Mouse (Mus musculus): ENCODE results near the gene Iqcd. TPM values are rescaled to one million over a fixed set of nuclear protein-coding genes. Genes with fewer than 3 reads are reported as not detected.
A peak's percentile ranks its signal among the peaks of the same experiment; 100 is the strongest.

Iqcd gene
- total RNA-seq, 2 experiments from 2014 or later, result 0.91 to 1.2 TPM

DNA sequence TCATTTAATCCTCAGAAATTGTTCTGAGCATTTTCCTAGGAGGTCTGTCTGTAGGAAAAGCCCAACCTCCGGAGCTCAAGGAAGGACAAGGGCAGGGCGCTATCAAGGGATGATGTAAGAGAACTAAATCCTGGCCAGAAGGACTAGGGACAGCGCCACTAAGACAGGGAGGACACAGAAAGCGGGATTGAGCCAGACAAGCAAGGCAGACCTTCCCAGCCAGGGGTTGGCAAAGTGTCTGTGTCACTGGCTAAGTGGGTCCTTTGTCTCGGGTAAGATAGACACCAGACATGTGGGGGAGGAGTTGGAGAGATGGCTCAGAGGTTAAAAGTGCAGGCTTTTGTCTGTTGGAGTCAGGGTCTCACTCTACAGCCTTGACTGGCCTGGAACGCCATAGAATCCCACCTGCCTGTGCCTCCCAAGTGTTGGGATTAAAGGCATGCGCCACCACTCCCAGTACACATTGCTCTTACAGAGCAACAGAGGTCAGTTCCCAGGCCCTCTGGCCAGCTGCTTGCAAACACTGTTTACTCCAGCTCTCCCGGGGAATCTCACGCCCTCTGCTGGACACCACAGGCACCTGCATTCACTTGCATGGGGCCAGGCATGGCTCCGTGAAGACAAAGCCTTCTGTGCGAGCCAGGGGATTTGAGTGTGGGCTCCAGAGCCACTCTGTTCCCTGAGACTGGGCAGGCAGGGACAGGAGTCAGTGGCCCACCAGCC, 12.3 kb downstream of the Iqcd start:
- peak in 1 of 2 experiments; percentile 47 for DNase-seq (ENCODE audit: low spot score in 2 of 2)

DNA sequence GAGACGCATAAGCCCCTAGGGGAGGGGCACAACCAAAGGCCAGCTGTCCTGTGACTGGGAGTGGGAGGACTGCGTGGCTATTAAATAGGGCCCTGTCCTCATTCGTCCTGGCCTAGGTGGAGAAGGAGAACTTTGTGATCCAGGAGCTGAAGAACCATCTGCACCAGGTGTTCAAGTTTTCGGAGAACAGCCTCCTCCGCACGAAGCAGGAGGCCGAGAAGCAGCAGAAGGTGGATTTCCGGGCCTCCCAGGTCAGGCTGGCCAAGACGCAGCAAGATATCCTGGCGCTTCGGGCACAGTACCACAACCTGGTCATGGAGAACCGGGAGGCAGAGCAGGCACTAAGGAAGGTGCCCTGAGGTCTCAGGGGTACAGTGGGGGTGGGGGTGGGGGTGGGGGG, 13.4 kb downstream of the Iqcd start:
- no peak for DNase-seq (ENCODE audit: low spot score in 2 of 2)

DNA sequence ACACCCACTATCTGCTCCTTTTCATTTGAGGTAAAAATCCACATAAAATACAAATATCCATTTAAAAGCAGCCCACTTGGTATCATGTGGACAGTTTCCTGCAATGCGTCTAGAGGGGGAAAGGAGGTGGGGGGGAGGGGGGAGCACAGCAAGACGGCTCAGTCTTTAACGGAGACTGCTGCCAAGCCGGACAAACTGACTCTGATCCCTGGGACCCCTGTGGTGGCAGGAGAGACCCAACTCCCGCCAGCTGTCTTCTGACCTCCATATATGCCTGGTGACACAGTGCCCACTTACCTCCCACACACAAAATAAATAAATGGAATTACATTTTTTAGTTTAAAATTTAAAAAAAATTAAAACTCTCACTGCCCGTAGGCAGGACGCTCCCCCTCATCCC, 14.7 kb downstream of the Iqcd start:
- DNase-seq (ENCODE audit: low spot score in 2 of 2), result no peak

DNA sequence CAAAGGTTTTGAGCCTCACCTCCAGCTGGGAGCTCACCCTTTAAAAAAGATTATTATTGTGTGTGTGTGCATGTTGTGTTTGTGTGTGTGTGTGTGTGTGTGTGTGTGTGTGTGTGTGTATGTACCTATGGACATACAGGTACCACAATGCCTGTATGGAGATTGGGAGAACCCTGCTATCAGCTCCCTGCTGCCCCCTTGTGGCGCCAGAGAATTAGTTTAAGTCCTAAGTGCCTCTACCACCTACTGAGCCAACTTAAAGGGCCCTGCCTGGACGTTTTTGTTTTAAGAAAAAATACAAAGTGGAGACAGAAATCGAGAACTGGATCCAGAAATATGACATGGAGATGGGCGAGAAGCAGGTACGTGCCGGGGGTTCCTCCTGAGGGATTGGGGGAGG, 16.0 kb downstream of the Iqcd start:
- peak; percentile 88 to 89 for DNase-seq (ENCODE audit: low spot score in 2 of 2)

DNA sequence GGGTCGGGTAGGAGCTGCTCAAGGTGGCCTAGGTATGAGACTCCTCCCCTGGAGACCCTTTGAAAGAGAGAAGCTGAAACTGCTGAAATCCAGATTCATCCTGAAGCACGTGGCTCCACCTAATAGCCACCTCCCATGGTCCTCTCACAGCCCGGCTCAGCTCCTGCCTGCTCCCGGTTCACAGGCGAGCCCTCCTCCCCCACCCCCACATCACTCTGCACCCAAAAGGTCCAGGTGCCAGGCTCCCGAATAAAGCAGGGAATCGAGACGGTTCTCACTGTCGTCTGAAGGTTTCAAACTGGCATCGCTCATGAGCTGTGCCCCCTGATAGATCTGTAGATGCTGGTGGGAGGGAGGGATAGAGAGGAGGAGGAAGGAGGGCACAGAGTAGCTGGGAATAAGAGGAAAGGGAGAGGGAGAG, 16.4 kb downstream of the Iqcd start:
- DNase-seq (ENCODE audit: low spot score in 2 of 2), result peak in 1 of 2 experiments; percentile 47

DNA sequence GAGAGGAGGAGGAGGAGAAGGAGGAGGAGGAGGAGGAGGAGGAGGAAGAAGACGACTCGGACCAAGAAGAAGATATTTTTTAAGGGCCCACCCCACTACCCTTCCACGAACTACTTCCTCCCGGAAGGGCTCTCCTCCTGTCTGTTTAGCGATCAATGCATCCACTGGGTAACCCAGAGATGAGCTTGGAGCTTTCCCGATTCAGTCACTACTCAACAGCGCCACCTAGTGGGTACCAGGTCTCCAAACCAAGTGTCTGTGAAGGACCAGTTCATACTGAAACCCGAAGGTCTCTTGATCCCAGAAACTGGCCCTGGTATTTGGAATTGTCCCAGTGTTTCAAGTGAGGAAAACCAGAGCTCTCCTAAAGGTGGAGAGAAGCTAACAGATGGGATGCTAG, 16.9 kb downstream of the Iqcd start:
- peak; percentile 95 to 96 for DNase-seq (ENCODE audit: low spot score in 2 of 2)

DNA sequence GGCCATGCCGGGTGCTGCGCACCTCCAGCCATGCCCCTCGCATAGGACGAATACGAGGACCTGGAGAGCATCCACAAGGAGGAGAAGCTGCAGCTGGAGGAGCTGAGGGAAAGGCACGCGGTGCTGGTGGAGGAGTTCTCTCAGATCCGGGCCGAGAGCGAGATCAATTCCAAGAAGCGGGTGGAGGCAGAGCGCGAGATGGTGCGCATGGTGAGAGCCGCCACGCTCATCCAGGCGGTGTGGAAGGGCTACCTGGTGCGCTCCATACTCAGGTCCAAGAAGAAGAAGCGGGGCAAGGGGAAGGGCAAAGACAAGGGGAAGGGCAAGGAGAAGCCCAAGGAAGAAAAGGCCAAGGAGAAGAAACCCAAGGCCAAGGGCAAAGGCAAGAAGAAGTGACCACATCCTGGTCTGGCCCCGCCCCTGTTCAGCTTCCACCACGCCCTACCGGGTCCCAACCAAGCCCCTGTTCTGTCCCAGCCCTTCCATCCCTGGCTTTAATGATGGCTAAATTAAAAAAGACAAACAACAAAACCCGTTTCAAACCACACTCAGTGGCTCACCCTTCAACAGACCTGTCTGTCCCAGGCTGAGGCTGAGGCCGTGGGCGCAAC, 17.9 kb downstream of the Iqcd start:
- no peak for DNase-seq (ENCODE audit: low spot score in 2 of 2)

DNA sequence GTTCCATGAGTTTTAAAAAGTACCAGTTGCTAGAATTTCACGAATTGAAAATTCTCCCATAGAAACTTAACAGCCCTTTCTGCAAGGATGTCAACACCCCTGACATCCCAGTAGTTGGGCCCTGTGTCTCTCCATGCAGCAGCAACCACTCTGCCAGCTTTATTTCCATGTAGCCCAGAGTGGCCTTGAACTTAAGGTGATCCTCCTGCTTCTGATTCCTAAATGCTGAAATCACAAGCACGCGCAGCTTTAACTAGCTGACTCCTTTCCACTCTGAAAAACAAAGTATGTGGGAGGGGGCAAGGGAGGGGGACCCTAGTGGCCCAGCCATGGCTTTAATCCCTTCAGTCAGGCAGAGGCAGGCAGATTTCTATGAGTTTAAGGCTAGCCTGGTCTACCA, 18.5 kb downstream of the Iqcd start:
- DNase-seq (ENCODE audit: low spot score in 2 of 2), result no peak

DNA sequence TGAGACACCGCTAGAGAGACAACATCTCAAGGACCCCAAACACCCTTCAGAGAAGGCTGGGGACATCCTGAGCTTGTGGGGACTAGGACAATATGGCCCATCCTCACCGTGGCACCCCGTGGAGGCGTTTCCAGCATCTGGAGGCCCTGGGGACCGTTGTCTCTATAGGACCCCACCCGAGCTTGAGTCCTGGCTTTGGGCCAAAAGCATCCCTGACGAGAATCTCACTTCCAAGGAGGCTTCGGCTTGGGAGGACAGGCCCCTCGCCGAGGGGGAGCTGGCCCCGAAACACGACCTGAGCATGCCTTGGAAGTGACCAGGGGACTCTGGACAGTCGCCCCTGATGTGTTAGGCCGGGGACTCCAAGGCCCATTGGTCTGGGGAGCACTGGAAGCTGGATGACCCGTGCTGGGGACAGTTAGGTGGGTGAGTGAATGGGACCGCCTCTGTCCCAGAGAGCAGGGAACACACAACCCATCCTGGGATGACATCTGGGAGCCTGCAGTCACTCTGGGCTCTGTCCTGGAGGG, 20.5 kb downstream of the Iqcd start:
- no peak for DNase-seq (ENCODE audit: low spot score in 2 of 2)

DNA sequence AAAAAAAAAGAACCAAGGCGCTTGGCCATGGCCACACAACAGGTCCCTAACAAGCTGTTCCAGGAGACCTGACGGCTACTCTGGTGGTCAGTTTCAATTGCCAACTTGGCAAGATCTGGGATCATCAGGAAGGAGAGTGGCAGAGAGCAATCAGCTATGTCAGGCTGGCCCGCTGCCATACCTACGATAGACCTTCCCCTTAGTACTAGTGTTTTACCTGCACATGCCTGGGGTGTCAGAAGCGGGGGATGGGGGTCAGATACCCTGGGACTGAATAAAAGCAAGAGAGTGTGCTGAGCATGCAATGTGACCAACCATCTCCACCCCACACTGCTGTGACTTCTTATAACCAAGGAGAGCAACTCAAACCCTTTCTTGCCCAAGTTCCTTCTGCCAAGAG, 22.1 kb downstream of the Iqcd start:
- DNase-seq (ENCODE audit: low spot score in 2 of 2), result no peak

DNA sequence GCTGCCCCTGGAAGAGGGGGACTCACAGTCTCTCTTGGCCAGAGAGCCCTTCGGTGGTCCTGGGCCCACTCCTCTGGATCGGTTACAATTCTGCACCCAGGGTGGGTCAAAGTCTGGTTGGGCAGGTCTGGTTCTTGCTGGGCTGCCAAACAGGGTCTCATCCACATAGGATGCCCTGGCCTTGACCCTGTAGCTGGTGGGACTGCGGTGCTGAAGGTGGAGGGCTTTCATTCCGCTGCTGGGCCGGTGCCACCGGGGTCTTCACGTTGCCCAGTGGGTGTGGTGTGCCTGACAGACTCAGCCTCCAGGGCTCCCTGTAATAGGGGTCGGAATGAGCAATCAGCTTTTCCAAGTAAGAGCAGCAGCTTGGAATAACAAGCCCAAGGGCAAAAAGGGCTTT, 22.6 kb downstream of the Iqcd start:
- DNase-seq (ENCODE audit: low spot score in 2 of 2), result peak in 1 of 2 experiments; percentile 47

DNA sequence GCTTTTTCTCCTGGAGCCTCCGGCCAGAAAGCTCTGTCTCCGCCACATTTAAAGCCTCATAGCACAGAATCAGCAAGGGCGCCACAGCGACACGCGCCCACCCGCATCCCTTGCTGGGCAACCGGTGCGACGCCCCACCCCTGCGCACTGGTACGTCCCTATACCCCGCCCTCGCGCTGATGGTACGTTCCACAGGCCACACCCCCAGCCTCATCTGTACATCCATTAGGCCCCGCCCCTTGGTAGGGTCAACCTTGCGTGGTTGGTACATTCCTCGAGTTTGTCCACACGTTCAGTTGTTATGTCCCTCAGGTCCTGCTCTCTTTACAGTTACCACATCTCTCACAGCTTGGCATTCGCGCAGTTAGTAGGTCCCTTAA, 23.6 kb downstream of the Iqcd start, which contains the start of the genes Rita1 and Ddx54:
Rita1 (minus strand) TSS at position 148 of the 380 bp plus-strand sequence.
Ddx54 (plus strand) TSS at position 298 of the 380 bp plus-strand sequence.
- peak; percentile 98 to 99 for DNase-seq (ENCODE audit: low spot score in 2 of 2)

DNA sequence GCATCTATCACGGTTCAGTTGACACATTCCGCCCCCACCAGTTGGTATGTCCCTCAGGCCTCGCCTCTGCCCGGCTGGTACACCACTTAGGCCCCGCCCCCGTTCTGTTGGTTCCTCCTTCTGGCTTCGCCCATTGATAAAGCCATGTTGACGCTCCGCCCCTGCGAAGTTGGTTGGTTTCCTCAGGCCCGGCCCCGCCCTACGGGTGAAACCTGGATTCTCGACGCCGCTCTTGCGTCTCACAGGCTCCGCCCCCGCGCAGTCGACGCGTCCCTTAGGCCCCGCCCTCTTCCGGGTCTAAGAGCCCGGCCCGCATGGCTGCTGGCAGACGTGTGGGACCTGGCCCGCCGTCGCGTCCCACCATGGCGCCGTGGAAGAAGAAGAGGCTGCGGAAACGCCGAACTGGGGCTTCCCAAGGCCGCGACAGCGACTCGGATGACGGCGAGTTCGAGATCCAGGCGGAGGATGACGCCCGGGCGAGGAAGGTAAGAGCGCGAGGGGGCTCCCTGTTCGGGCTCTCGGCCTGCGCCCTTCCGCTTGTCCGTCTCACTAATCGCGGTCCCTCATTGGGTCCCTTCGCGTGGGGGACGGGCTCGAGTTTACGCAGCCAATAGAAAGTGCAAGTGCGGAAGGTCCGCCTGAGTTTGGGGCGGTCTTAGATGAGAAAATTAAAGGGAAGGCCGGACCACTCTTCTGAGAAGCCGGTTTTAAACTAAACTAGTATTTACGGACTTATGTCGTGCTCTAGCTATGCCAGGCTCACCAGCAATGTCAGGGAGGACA, 24.2 kb downstream of the Iqcd start:
- DNase-seq (ENCODE audit: low spot score in 2 of 2), result peak; percentile 99 to 100

DNA sequence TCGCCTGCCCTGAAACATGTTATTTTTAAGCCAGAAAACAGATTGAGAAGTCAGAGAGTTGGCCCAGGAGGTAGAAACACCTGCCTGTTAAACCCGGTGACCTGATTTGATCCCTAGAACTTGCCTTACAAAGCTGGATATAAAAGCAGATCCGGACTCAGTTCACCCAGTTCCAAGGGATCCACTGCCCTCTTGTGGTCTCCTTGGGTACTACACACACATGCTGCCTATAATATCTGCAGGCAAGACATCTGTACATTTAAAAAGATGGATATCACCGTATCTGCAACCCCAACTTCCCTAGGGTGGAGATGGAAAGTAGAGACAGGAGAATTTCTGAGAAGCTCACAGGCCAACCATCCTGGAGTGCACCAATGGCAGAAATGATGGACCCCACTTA, 27.1 kb downstream of the Iqcd start:
- peak in 1 of 2 experiments; percentile 52 for DNase-seq (ENCODE audit: low spot score in 2 of 2)

DNA sequence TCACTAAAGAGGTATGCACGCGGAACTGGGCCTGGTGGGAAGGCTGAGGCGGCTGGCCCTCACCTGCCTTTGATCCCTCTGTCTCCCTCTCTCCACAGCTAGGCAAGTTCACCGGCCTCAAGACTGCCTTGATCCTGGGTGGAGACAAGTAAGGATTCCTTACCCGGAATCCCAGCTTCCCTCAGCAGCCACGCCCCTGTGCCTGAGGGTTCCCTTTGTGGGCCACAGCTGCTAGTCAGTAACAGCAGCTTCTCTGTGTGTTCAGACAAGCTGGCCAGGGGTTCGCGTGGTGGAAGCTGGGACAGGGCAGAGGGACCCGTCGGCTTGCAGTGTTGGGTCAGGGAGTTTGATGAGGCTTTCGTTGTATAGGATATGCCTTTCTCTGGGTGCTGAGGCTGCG, 30.0 kb downstream of the Iqcd start:
- no peak for DNase-seq (ENCODE audit: low spot score in 2 of 2)

DNA sequence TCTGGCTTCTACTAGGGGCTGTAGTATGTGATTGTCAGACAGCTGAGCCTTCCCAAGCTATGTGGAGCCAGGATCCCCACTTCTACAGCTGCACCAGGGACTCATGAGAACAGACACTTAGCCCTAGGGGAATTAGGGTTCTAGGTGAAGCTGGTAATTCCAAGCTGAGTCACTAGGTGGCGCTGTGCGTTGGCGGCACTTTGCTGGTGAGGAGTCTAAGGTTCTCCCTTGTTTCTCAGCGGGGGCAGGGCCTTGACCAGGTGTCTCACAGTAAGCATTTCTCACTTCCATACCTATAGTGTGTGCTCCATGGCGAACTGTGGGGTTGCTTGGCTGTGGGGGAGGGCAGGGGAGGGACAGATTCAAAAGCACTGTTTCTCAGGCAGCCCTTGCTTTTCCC, 30.4 kb downstream of the Iqcd start:
- peak; percentile 81 for DNase-seq (ENCODE audit: low spot score in 2 of 2)

DNA sequence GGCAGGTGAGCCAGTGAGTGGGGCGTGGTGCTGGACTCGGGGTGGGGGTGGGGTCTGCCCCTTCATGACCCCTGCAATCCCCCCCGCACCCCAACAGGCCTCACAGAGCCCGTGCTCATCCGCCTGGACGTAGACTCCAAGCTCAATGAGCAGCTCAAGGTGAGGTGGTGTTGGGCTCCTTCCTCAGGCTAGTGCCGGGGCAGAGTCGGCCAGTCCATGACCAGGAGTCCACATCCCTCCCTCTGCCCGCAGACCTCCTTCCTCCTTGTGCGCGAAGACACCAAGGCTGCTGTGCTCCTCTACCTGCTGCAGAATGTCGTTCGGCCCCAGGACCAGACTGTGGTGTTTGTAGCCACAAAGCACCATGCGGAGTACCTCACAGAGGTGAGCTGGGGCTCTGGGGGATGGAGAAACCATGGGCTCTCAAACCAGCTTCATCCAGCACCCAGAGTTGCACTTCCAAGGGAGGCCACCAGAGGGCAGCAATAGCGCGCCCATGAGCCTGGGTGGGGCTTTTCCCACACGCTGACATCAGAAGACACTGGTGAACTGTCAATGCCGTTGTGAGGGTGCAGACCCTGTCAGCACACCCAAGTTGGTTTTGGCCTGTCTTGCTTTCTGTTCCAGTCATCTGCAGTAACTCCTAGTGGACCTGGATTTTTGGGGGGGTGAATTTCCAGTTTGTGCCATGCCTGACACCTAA, 31.7 kb downstream of the Iqcd start:
- DNase-seq (ENCODE audit: low spot score in 2 of 2), result peak; percentile 94 to 95

DNA sequence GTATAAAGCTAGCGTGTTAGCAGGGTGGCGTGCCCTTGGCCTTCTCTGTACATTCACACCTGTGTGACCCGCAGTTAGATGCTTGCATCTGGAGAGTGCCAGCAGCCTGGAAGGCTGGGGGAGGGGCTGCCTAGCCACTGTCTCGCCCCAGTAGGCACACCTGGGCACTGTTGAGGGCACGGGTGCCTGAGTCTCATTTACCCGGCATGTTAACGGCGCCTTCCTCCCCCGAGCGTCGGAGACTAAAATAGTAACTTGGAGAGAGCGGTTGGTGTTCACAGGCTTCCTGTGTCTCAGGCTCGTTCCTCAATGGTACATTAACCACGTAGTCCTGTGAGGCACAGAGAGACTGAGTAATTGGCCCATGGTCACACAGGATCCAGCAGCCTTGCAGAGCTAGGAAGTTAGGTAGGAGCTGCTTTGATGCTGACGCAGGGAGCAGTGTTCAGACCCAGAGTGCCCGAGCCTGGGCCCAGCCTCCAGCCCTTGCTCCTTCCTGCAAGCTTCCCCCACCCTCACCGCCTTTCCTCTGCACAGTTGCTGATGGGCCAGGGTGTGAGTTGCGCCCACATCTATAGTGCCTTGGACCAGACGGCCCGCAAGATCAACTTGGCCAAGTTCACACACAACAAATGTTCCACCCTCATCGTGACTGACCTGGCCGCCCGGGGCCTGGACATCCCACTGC, 32.4 kb downstream of the Iqcd start:
- DNase-seq (ENCODE audit: low spot score in 2 of 2), result no peak

DNA sequence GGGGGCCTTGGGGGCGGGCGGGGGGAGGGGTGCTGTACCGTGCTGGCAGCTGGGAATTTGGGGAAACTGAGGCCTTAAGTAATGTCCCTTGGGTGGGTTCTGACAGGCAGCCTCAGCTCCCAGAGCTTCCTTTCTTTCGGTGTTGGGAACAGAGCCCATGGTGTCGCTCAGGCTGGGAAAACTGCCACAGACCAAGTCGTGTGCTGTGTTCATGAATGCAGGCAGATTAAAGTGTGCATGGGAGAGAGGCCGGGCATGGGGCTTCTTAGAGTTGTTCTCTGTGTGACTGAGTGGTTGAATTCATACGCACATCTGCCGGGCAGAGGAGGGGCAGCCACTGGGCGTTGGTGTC, 33.0 kb downstream of the Iqcd start:
- peak; percentile 61 to 62 for DNase-seq (ENCODE audit: low spot score in 2 of 2)

DNA sequence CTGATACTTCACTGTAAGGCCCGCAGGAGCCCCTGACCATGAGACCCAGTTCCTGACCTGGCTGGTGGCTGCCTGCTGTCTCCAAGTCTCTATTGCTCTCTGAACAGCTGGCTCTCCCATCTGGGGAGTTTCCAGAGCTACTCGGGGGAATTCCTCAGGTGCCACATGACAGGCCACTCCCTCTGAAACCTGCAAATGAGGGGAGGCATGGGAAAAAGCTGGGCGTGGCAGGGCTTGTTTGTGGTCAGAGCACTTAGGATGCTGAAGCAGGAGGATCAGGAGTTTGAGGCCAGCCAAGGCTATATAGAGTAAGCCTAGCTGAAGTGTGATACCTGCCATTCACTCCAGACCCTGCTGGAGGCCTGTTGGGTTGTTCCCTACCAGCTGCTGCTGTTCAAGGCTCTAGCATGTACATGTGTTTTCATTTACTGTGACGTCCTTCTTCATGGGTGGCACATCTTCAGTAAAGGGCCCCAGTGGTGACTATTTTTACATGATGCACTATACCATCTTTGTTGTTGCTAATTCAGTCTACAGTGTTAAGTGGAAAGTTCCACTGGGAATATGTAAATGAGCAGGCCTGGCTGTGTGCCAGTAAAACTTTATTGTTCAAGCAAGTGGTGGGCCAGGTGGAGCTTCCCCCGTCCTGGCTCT, 33.5 kb downstream of the Iqcd start:
- no peak for DNase-seq (ENCODE audit: low spot score in 2 of 2)
